Mouse (Mus musculus) embryo, embryonic 11 days (tissue): ENCODE results near the gene Eef1akmt2.

Experiments
- DNase-seq: peaks from one replicate; pipeline ENCODE4 v3.0.0-alpha.2; 2015

Gene Eef1akmt2

DNA sequence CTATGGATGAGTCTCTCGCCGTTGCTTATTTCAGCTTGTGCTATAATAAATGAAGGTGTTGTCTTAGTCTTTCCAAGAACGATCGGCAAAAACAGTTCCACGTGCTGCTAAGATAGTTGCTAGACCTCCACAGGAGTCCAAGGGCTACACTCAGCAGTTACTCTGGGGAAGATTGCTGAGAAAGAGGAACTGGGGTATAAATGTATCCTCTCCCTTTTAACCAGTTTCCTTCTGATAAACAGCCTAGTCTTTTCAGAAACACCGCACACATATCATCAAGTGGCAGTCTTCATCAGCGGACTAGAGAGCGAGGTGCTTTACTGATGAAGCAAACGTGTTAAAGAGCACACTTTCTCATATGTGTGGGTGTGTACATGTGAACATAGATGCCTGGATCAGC is 13.8 kb upstream of the Eef1akmt2 start:
- no peak for DNase-seq

- DNase-seq, result peak; percentile 95
These were observed 6.8 kb upstream of the Eef1akmt2 start, which contains the start of gene Abraxas2 for GRCm38 (mm10) chr7:132859042-132859958. Gene Abraxas2, plus strand, starts transcription at chr7:132859225.

DNA sequence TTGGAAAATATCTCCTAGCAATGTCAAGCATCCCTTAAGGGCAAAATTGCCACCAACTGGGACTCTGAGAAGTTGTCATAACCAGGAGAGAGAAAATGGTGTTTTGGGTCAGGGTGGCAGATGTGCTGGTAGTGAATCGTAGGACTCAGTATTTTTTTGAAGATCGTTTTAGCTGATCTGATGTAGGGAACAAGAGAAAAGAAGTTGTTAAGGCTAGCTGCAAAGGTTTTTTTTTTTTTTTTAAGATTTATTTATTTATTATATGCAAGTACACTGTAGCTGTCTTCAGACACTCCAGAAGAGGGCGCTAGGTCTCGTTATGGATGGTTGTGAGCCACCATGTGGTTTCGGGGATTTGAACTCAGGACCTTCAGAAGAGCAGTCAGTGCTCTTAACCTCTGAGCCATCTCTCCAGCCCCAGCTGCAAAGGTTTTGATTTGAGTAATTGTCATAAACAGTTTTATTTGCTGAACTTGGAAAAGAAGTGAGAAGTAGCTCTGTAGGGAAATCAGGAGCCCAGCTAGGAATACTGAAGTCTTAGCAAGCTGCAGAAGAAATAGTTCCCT is 5.7 kb upstream of the Eef1akmt2 start:
- no peak for DNase-seq

DNA sequence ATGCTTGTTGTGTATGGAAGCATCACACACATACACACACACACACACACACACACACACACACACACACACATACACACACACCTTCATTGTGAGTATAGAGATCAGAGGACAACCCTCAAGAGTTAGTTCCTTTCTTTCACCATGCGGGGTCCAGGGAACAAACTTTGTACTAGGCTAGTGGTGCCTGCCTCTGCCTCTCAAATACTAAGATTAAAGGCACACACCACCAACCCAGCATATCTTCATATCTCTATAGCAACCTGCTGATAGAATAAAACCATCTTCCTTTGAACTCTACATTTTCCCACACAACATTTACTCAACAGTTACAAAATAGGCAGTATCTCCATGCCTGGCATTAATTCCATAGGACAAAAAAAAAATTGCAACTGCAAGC is 3.6 kb upstream of the Eef1akmt2 start:
- DNase-seq, result no peak

GRCm38 (mm10) chr7:132853946-132854345 is 1.5 kb upstream of the Eef1akmt2 start:
- DNase-seq, result no peak

DNA sequence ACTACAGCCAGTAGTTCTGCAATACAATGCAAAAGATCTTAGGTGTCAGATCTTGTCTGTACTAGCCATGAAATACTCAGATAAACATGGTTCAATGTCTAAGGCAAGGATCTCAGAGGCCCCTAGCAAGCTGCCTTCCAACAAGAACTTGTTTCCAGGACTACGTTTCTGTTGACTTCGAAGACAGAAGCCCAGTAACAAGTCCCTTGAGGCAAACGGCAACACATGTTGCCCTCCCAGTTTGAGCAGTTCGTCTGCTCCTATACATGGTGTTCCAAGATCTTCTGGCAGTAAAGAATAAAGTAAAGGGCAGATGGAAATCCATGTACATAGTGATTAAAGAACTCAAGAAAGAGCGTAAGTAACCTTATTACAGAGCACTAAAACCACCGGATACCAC is 888 bp upstream of the Eef1akmt2 start:
- no peak for DNase-seq

DNA sequence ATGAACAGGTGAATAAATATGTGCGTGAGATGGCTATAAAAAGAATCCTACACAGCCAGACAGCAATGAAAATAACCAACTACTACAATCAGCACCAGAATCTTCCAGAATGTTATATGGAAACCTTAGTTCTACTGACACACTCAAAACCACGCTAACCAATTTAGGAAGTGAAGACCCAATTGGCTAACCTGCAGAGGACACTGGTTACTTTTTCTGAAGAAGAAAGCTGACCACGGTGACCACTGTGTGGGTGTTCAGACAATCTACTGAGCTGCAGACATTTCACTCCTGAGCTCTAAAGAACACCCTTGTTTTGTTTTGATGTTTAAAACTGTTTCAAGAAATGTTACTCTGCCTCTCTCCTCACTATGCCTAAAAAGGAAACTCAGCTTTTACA is 9.3 kb downstream of the Eef1akmt2 start:
- DNase-seq, result no peak

GRCm38 (mm10) chr7:132842455-132842854 is 10.0 kb downstream of the Eef1akmt2 start:
- DNase-seq, result no peak

GRCm38 (mm10) chr7:132841287-132841686 is 11.2 kb downstream of the Eef1akmt2 start:
- no peak for DNase-seq

DNA sequence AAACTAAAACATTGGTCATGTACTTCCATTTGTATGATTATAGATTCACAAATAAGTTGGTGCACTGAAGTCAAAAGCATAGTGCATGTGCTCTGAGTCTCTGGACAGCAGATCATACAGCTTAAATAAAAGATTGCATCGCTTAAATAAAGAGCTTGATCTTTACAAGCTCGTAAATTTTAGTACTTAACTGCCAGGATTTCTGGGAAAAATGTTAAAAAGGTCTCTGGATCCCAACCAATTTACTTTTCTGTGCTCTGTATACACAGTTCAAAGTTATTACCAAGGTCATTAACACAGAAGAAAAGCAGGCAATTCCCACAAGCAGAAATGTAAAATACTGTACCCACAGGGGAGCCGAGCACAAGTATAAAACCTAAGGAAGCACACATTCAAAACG is 21.5 kb downstream of the Eef1akmt2 start:
- DNase-seq, result no peak

GRCm38 (mm10) chr7:132824346-132825022 is 28.0 kb downstream of the Eef1akmt2 start:
- DNase-seq, result no peak

DNA sequence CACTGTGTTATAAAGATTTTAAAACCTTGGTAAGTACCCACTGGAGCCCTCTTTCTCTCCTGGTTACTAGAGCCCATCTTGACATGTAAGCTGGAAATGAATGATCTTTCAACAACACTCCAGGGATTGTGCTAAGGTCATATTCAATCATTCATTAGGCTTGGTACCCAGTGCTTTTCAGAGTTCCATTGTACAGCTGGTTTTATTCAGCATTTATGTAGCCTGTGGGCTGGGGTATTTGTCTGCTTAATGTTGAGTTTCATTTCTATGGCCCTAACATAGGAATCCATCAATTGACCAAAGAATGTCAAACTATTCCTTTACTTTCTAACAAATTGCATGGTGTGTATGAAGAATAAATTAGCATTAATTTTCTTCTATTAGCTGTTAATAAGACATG is 28.6 kb downstream of the Eef1akmt2 start:
- DNase-seq, result no peak

GRCm38 (mm10) chr7:132820692-132821091 is 31.8 kb downstream of the Eef1akmt2 start:
- DNase-seq, result no peak

- no peak for DNase-seq
These were observed 35.4 kb downstream of the Eef1akmt2 start for GRCm38 (mm10) chr7:132817056-132817455.

- DNase-seq, result no peak
These were observed 35.9 kb downstream of the Eef1akmt2 start for GRCm38 (mm10) chr7:132816528-132816927.

DNA sequence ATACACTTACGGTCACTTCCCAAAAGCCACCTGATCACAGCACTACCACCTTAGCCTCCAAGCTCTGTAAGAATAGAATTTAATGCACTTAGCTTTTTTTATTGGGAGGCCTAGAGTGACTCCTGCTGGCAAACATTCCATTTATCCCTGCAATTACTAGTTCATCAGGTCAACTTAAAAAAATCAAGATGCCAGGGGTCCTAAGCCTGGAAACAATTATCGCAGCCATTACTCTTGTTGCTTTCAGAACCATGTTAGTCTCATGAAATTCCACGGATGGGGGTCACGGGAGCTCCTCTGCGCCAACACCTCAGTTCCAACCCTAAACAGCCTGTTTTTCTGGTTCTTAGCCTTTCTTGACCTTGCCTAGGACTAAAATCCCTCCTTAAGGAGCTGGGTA is 37.4 kb downstream of the Eef1akmt2 start:
- DNase-seq, result peak; percentile 67

GRCm38 (mm10) chr7:132814089-132814450 is 38.4 kb downstream of the Eef1akmt2 start:
- DNase-seq, result no peak

DNA sequence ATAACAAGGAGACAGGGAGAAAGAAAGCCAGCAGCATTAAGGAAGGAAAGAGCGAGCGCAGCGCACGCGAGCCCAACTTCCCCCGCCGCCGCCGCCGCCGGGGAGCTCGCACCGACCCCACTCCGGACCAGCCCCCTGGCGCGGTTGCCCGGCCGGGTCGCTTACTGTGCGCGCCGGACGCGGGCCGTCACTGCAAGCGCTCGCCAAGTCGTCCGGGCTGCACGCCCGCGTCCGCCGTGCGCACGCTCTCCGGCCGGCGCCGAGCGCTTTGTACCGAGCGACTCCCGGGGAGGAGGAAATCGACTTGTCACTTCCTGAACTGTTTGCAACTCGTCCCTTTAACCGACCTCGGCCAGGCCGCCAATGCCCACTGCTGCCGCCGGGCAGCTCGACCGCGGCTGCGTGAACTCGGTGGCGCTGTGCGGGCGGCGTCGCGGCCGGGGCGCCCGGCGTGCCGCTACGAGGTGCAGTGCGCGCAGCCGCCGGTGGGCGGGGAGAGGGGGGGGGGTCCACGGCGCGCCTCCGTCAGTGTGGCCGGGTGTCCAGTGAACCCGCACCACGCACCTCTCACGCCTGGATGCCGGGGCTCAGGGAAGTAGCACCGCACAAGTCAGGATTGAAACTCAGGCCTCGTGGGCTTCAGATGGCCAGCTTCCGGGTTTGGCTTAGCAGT is 38.9 kb downstream of the Eef1akmt2 start, which contains the start of gene Fam53b:
Gene Fam53b (minus strand): TSS at position 471 of the 673 bp plus-strand sequence.
- peak; percentile 83 for DNase-seq

DNA sequence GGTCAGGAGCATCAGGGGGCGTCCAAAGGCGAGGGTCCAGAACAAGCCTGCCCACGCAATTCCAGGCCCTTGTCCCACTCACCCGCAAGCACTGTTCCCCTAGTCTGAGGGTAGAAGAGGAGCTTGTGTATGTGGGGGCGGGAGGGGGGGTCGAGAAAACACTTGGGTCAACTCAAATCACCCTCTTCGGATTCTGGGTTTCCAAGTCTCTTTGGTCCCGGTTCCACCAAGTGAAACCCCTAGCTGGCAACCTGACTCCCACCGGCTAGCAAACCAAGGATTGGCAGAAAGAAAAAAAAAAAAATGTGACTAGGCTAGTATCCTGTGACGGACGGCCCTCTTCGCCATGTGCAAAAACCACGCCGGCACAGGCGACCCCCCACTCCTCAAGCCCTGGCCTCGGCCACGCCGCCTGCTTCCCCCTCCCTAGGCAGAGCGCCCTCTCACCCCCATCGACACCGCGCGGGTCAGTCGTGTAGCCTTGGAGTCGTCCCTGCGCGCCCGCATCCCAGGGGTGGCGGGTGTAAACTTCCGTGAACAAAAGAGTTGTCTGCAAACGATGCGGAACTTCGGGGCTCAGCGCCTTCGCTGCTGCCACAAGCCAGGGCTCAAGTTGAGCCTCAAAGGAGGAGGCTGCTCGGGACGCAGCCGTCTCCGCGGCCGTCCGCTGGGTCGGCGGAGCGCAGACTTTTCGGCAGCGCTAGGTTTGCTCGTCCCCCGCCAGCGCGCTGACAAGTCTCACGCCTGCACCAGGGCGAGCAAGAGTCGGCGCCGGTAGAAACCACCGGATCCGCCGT is 39.7 kb downstream of the Eef1akmt2 start:
- DNase-seq, result peak; percentile 72

- DNase-seq, result peak; percentile 63
These were observed 40.5 kb downstream of the Eef1akmt2 start for GRCm38 (mm10) chr7:132811716-132812618.

DNA sequence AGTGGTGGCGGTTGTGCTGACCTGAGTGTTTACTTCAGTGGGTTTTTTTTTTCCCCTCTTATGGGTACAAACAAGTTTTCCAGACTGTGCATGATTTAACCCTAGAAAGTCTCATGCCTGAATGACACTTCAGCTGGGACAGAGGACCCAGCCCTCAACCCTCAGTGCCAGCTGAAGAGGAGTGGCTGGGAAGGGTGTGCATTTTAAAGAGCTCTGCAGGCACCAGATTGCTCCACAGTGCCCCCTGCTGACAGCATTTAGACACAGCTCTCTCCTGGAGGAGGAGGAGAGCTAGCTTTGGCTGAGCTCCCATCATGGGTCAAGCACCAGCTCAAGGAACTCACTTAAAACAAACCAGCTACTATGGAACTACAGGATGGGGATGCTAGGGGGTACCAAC is 41.6 kb downstream of the Eef1akmt2 start:
- peak; percentile 88 for DNase-seq
